Mouse (Mus musculus): Measurements from ENCODE around the gene Nfatc4. TPM values are rescaled to one million over a fixed set of nuclear protein-coding genes. Genes with fewer than 3 reads are reported as not detected.

Nfatc4 gene
- polyA plus RNA-seq, 1 experiment from 2014 or later = 35.8 TPM

- H3K36me3 ChIP-seq = peaks cover 22% of the 10 kb centered on the region
- no peaks in the 10 kb centered on the region for H3K9me3 ChIP-seq
- WGBS = 92% methylated on average over 13 of the region's 13 CpGs
- DNase-seq (ENCODE audit: low spot score) = no peak
- H3K27ac ChIP-seq = peak overlapping the region; percentile 96; the same call in 1 of the 2 replicates
- no peaks in the 10 kb centered on the region for H3K27me3 ChIP-seq (ENCODE audit: insufficient read depth, poor library complexity, severe bottlenecking)
- 0 out of 2 replicates have a peak overlapping the region, but pooled peaks have one; percentile 0 for H3K4me3 ChIP-seq
- H3K4me1 ChIP-seq = peaks cover 54% of the 10 kb centered on the region
Observed at GRCm38 (mm10) chr14:55883149-55883661, 60.3 kb downstream of the Nfatc4 start.

Other genes starting within 250 kb of the Nfatc4 start
- 74.6 and 136 TPM in 2 replicates for gene Fitm1, start 247.5 kb upstream of the Nfatc4 start, polyA plus RNA-seq (2016; fragmentation: Nextera tagmentation; extraction: Ambion mirVana)
- 173 and 196 TPM in 2 replicates for gene Psme1, start 245.0 kb upstream of the Nfatc4 start, polyA plus RNA-seq (2016; fragmentation: Nextera tagmentation; extraction: Ambion mirVana)
- gene Emc9, start 237.8 kb upstream of the Nfatc4 start, polyA plus RNA-seq (2016; fragmentation: Nextera tagmentation; extraction: Ambion mirVana) = 17.1 and 22.1 TPM in 2 replicates
- gene Psme2, start 232.0 kb upstream of the Nfatc4 start, polyA plus RNA-seq (2016; fragmentation: Nextera tagmentation; extraction: Ambion mirVana) = 188 and 205 TPM in 2 replicates
- gene Rnf31, start 231.4 kb upstream of the Nfatc4 start, polyA plus RNA-seq (2016; fragmentation: Nextera tagmentation; extraction: Ambion mirVana) = 14.4 and 21.9 TPM in 2 replicates
- gene Irf9, start 219.6 kb upstream of the Nfatc4 start, polyA plus RNA-seq (2016; fragmentation: Nextera tagmentation; extraction: Ambion mirVana) = 5.9 and 7.4 TPM in 2 replicates
- 13.7 and 17.6 TPM in 2 replicates for gene Rec8, start 205.1 kb upstream of the Nfatc4 start, polyA plus RNA-seq (2016; fragmentation: Nextera tagmentation; extraction: Ambion mirVana)
- gene Ipo4, start 187.2 kb upstream of the Nfatc4 start, polyA plus RNA-seq (2016; fragmentation: Nextera tagmentation; extraction: Ambion mirVana) = 103 and 108 TPM in 2 replicates
- gene Gm49378, start 185.2 kb upstream of the Nfatc4 start, polyA plus RNA-seq (2016; fragmentation: Nextera tagmentation; extraction: Ambion mirVana) = 2.3 and 3.1 TPM in 2 replicates
- 91.6 and 96.4 TPM in 2 replicates for gene Tm9sf1, start 179.3 kb upstream of the Nfatc4 start, polyA plus RNA-seq (2016; fragmentation: Nextera tagmentation; extraction: Ambion mirVana)
- gene Tssk4, start 173.0 kb upstream of the Nfatc4 start, polyA plus RNA-seq (2016; fragmentation: Nextera tagmentation; extraction: Ambion mirVana) = 0.27 and 0.57 TPM in 2 replicates
- gene Mdp1, start 162.6 kb upstream of the Nfatc4 start, polyA plus RNA-seq (2016; fragmentation: Nextera tagmentation; extraction: Ambion mirVana) = 71.6 and 79.7 TPM in 2 replicates
- gene Gmpr2, start 151.2 kb upstream of the Nfatc4 start, polyA plus RNA-seq (2016; fragmentation: Nextera tagmentation; extraction: Ambion mirVana) = 50.8 and 58.8 TPM in 2 replicates
- 543 and 573 TPM in 2 replicates for gene Nedd8, start 151.0 kb upstream of the Nfatc4 start, polyA plus RNA-seq (2016; fragmentation: Nextera tagmentation; extraction: Ambion mirVana)
- gene Tinf2, start 141.3 kb upstream of the Nfatc4 start, polyA plus RNA-seq (2016; fragmentation: Nextera tagmentation; extraction: Ambion mirVana) = 44.4 and 50.4 TPM in 2 replicates
- 0.46 and 1.6 TPM in 2 replicates for gene Tgm1, start 109.2 kb upstream of the Nfatc4 start, polyA plus RNA-seq (2016; fragmentation: Nextera tagmentation; extraction: Ambion mirVana)
- 25.1 and 29.4 TPM in 2 replicates for gene Rabggta, start 100.9 kb upstream of the Nfatc4 start, polyA plus RNA-seq (2016; fragmentation: Nextera tagmentation; extraction: Ambion mirVana)
- gene Dhrs1, start 77.5 kb upstream of the Nfatc4 start, polyA plus RNA-seq (2016; fragmentation: Nextera tagmentation; extraction: Ambion mirVana) = 59.7 and 60.5 TPM in 2 replicates
- 33.2 and 49.1 TPM in 2 replicates for gene Nop9, start 77.5 kb upstream of the Nfatc4 start, polyA plus RNA-seq (2016; fragmentation: Nextera tagmentation; extraction: Ambion mirVana)
- 1.4 and 2.0 TPM in 2 replicates for gene Cideb, start 64.7 kb upstream of the Nfatc4 start, polyA plus RNA-seq (2016; fragmentation: Nextera tagmentation; extraction: Ambion mirVana)
- gene Ltb4r2, start 61.7 kb upstream of the Nfatc4 start, polyA plus RNA-seq (2016; fragmentation: Nextera tagmentation; extraction: Ambion mirVana) = 0.44 and 1.1 TPM in 2 replicates
- gene Ltb4r1, start 57.2 kb upstream of the Nfatc4 start, polyA plus RNA-seq (2016; fragmentation: Nextera tagmentation; extraction: Ambion mirVana) = 0.53 and 0.79 TPM in 2 replicates
- 14.5 and 18.1 TPM in 2 replicates for gene Adcy4, start 39.0 kb upstream of the Nfatc4 start, polyA plus RNA-seq (2016; fragmentation: Nextera tagmentation; extraction: Ambion mirVana)
- gene Ripk3, start 34.3 kb upstream of the Nfatc4 start, polyA plus RNA-seq (2016; fragmentation: Nextera tagmentation; extraction: Ambion mirVana) = 20.0 and 32.0 TPM in 2 replicates
- gene Nynrin, start 30.9 kb downstream of the Nfatc4 start, polyA plus RNA-seq (2016; fragmentation: Nextera tagmentation; extraction: Ambion mirVana) = 27.1 and 32.7 TPM in 2 replicates
- 0.12 and 0.30 TPM in 2 replicates for gene Cbln3, start 61.2 kb downstream of the Nfatc4 start, polyA plus RNA-seq (2016; fragmentation: Nextera tagmentation; extraction: Ambion mirVana)
- gene Khnyn, start 61.8 kb downstream of the Nfatc4 start, polyA plus RNA-seq (2016; fragmentation: Nextera tagmentation; extraction: Ambion mirVana) = 18.2 and 23.2 TPM in 2 replicates
- gene Sdr39u1, start 77.1 kb downstream of the Nfatc4 start, polyA plus RNA-seq (2016; fragmentation: Nextera tagmentation; extraction: Ambion mirVana) = 42.4 and 50.3 TPM in 2 replicates
- not detected in 2 replicates for gene Cma1, start 121.5 kb downstream of the Nfatc4 start, polyA plus RNA-seq (2016; fragmentation: Nextera tagmentation; extraction: Ambion mirVana)
- gene Cma2, start 127.8 kb downstream of the Nfatc4 start, polyA plus RNA-seq (2016; fragmentation: Nextera tagmentation; extraction: Ambion mirVana) = not detected in 2 replicates
- gene Mcpt1, start 194.8 kb downstream of the Nfatc4 start, polyA plus RNA-seq (2016; fragmentation: Nextera tagmentation; extraction: Ambion mirVana) = not detected in 2 replicates
- gene Mcpt9, start 207.4 kb downstream of the Nfatc4 start, polyA plus RNA-seq (2016; fragmentation: Nextera tagmentation; extraction: Ambion mirVana) = not detected in 2 replicates
- gene Mcpt2, start 218.9 kb downstream of the Nfatc4 start, polyA plus RNA-seq (2016; fragmentation: Nextera tagmentation; extraction: Ambion mirVana) = not detected in 2 replicates
- not detected in 2 replicates for gene Mcpt4, start 239.2 kb downstream of the Nfatc4 start, polyA plus RNA-seq (2016; fragmentation: Nextera tagmentation; extraction: Ambion mirVana)

Measured in heart, embryonic 10.5 days (tissue).